In genomic region chr12:86810725-86811444, GRCm38 (mm10) we compare ENCODE assay signal across 9 mouse cellular contexts.
A peak's percentile ranks its signal among the peaks of the same experiment; 100 is the strongest.
DNase-seq lines count a peak whose midpoint lies in the region; ATAC-seq and TF ChIP-seq lines count a peak whose summit lies in the region.
"Had no signal": no experiment of that assay in that cellular context is flagged by ENCODE, and none has a peak within 500 bp of the region (broad histone marks: within the 10 kb centered on the region; RNA-seq: fewer than 3 reads in every experiment).

No protein-coding gene starts in this region.

- H3K79me2 ChIP-seq in macrophage (ENCODE audit: inconsistent target) = no peaks in the 10 kb centered on the region

- 43% methylated on average over 11 of the region's 11 CpGs for WGBS in embryonic facial prominence, embryonic 14.5 days
- 45% methylated on average over 11 of the region's 11 CpGs for WGBS in hindbrain, postnatal 0 days
- WGBS in macrophage (ENCODE audit: missing documents) = 41% methylated on average over 11 of the region's 11 CpGs
- WGBS in stomach, postnatal 0 days = 38% methylated on average over 11 of the region's 11 CpGs

- no peak for TF ChIP-seq EP300 in stomach, postnatal 0 days (optimal IDR thresholded peaks at IDR 0.05)

- no peaks in the 10 kb centered on the region for H3K36me3 ChIP-seq in embryonic facial prominence, embryonic 14.5 days (ENCODE audit: control insufficient read depth, insufficient read depth, low read length)
- no peaks in the 10 kb centered on the region for H3K36me3 ChIP-seq in hindbrain, postnatal 0 days (ENCODE audit: insufficient read depth, low read length)
- no peaks in the 10 kb centered on the region for H3K36me3 ChIP-seq in macrophage (ENCODE audit: inconsistent target)
- H3K36me3 ChIP-seq in stomach, postnatal 0 days (ENCODE audit: control insufficient read depth, insufficient read depth, low read length) = no peaks in the 10 kb centered on the region

- DNase-seq in frontal cortex, postnatal 10 days (ENCODE audit: low spot score in 2 of 2) = no peak
- peak; percentile 51 for DNase-seq in embryonic facial prominence, embryonic 14.5 days (ENCODE audit: low spot score)
- peak; percentile 49 for DNase-seq in hindbrain, postnatal 0 days (ENCODE audit: low spot score)
- DNase-seq in stomach, postnatal 0 days (ENCODE audit: low spot score) = no peak
- no peak for DNase-seq in ovary, postnatal 36 days (ENCODE audit: low spot score)

- no peak overlapping the region for H3K4me3 ChIP-seq in embryonic facial prominence, embryonic 14.5 days (ENCODE audit: low read depth, low read length)
- H3K4me3 ChIP-seq in hindbrain, postnatal 0 days (ENCODE audit: low read length) = no peak overlapping the region
- H3K4me3 ChIP-seq in macrophage (ENCODE audit: inconsistent target) = no peak overlapping the region
- no peak overlapping the region for H3K4me3 ChIP-seq in stomach, postnatal 0 days (ENCODE audit: low read depth, low read length)

- peak; percentile 28 for ATAC-seq in frontal cortex, adult (ENCODE audit: low TSS enrichment)
- ATAC-seq in CD4-positive, CD25-positive, alpha-beta regulatory T cell, adult 4 months = peak; percentile 86
- ATAC-seq in embryonic facial prominence, embryonic 14.5 days (ENCODE audit: low read depth) = no peak
- ATAC-seq in hindbrain, postnatal 0 days = peak; percentile 31; the same call in 1 of the 2 replicates
- no peak for ATAC-seq in stomach, postnatal 0 days (ENCODE audit: low FRiP score, low TSS enrichment)
- ATAC-seq: Patski had no signal

- H3K4me1 ChIP-seq in embryonic facial prominence, embryonic 14.5 days (ENCODE audit: control insufficient read depth, insufficient read depth, low read length) = peaks cover 39% of the 10 kb centered on the region
- peaks cover 48% of the 10 kb centered on the region for H3K4me1 ChIP-seq in hindbrain, postnatal 0 days (ENCODE audit: insufficient read depth, low read length)
- peaks cover 7% of the 10 kb centered on the region for H3K4me1 ChIP-seq in stomach, postnatal 0 days (replicated peaks; ENCODE audit: control insufficient read depth, insufficient read depth)

- 0 out of 2 replicates have a peak, but pooled peaks have one; percentile 4 for TF ChIP-seq CTCF in hindbrain, postnatal 0 days (IDR thresholded peaks at IDR 0.05; ENCODE audit: low read depth)
- TF ChIP-seq CTCF in stomach, postnatal 0 days (IDR thresholded peaks at IDR 0.05; ENCODE audit: low read depth) = no peak

- H3K27me3 ChIP-seq in embryonic facial prominence, embryonic 14.5 days (replicated peaks; ENCODE audit: control insufficient read depth, insufficient read depth, low read length) = no peaks in the 10 kb centered on the region
- no peaks in the 10 kb centered on the region for H3K27me3 ChIP-seq in hindbrain, postnatal 0 days (ENCODE audit: insufficient read depth, low read length)
- H3K27me3 ChIP-seq in stomach, postnatal 0 days (ENCODE audit: control insufficient read depth, insufficient read depth, low read length) = no peaks in the 10 kb centered on the region
- H3K27me3 ChIP-seq: Patski had no signal

- H3K4me2 ChIP-seq in embryonic facial prominence, embryonic 14.5 days (ENCODE audit: low read depth, low read length) = no peak overlapping the region
- H3K4me2 ChIP-seq in hindbrain, postnatal 0 days (ENCODE audit: low read depth, low read length) = no peak overlapping the region
- H3K4me2 ChIP-seq in stomach, postnatal 0 days (replicated peaks; ENCODE audit: low read depth) = no peak overlapping the region

- H3K9ac ChIP-seq in embryonic facial prominence, embryonic 14.5 days (ENCODE audit: low read depth, low read length) = peak overlapping the region; percentile 34; the same call in 1 of the 2 replicates
- H3K9ac ChIP-seq in hindbrain, postnatal 0 days (replicated peaks; ENCODE audit: low read length) = 0 out of 2 replicates have a peak overlapping the region, but pooled peaks have one; percentile 25
- no peak overlapping the region for H3K9ac ChIP-seq in stomach, postnatal 0 days (ENCODE audit: low read length)

- peak overlapping the region; percentile 41 for H3K27ac ChIP-seq in embryonic facial prominence, embryonic 14.5 days (replicated peaks; ENCODE audit: low read depth, low read length)
- peak overlapping the region; percentile 82 for H3K27ac ChIP-seq in hindbrain, postnatal 0 days
- H3K27ac ChIP-seq in macrophage = peak overlapping the region; percentile 59
- H3K27ac ChIP-seq in stomach, postnatal 0 days (replicated peaks) = peak overlapping the region; percentile 56

- H3K9me3 ChIP-seq in embryonic facial prominence, embryonic 14.5 days (ENCODE audit: control insufficient read depth, low read length) = no peaks in the 10 kb centered on the region
- H3K9me3 ChIP-seq in hindbrain, postnatal 0 days (ENCODE audit: low read length) = no peaks in the 10 kb centered on the region
- H3K9me3 ChIP-seq in stomach, postnatal 0 days (ENCODE audit: control insufficient read depth, low read length) = no peaks in the 10 kb centered on the region

Comparison
In these comparisons a context has a peak if more than half of its experiments do, and no peak if none do; other contexts are left out.
1. ATAC-seq: peak in frontal cortex, adult (single experiment), CD4-positive, CD25-positive, alpha-beta regulatory T cell, adult 4 months (single experiment) and hindbrain, postnatal 0 days (single experiment); none in embryonic facial prominence, embryonic 14.5 days (single experiment) and stomach, postnatal 0 days (single experiment).
2. DNase-seq: peak in embryonic facial prominence, embryonic 14.5 days (single experiment) and hindbrain, postnatal 0 days (single experiment); none in frontal cortex, postnatal 10 days (0 of 2), stomach, postnatal 0 days (single experiment) and ovary, postnatal 36 days (single experiment).
3. Peak in every context shown above with its lines, with median percentiles within 50 percentile points of each other: H3K27ac ChIP-seq.